Mouse (Mus musculus) erythroblast, embryonic 14.5 days (primary cell): ENCODE measurements around the gene Cym.

Experiments used
- GATA1 ChIP-seq: IDR thresholded peaks from 2 replicates; pipeline ENCODE4 v1.6.1; 2012; ENCODE audit warnings: low read length, inconsistent platforms, mixed read lengths
- TAL1 ChIP-seq: IDR thresholded peaks from 3 replicates; pipeline ENCODE4 v1.6.1; 2012; ENCODE audit warnings: low read length, inconsistent platforms, mixed read lengths

DNA sequence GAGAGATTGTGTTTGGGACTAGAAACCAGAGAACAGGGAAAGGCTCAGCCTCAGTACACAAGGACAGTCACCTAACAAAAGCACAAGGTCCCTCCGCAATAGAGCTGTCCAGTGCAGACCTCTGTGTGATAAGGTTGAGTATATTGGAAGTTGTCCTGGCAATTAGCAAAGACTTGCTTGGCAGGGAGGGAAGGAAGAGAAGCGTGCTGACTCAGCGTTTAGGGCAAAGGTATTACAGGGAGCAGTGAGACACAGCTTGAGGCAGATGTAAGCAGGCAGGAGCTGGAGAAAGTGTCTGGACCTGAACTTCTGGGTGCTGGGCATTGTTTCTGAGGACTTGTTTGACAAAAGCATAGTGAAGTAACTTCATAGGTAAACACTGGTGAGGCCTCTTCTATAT lies 34.5 kb upstream of the Cym start:
- TF ChIP-seq GATA1 (no peak), TAL1 (no peak)
